Mouse (Mus musculus): Measurements from ENCODE around the gene Ier5. TPM values are rescaled to one million over a fixed set of nuclear protein-coding genes. Genes with fewer than 3 reads are reported as not detected.

Gene Ier5
- polyA plus RNA-seq, 1 experiment, result 18.8 TPM

DNA sequence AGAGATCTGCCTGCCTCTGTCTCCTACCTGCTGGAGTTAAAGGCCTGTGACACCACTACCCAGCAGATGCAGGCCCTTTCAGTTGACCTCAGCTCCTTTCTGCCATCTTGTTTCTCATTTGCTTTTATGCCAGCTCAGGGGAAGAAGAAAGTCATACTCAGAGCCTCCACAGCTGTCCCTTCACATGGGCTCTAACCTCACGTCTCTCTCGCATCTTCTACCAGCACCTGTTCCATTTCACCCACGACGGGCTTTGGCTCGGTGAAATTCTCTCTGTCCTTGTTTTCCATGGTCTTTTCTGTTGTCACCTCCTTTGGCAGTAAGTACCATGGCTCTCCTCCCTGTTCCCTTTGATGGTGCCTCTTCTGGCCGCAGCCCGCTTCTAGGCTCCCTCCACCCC, 9.1 kb downstream of the Ier5 start:
- no peak overlapping the region for H3K4me3 ChIP-seq (replicated peaks; ENCODE audit: control insufficient read depth, low read depth, low read length)
- 93% methylated on average over 7 of the region's 7 CpGs for WGBS
- peak overlapping the region; percentile 34; the same call in 1 of the 2 replicates for H3K27ac ChIP-seq (ENCODE audit: control insufficient read depth, insufficient read depth, low read depth, low read length, poor library complexity)
- H3K4me1 ChIP-seq (ENCODE audit: control insufficient read depth, insufficient read depth, low read length), result peaks cover 4% of the 10 kb centered on the region; the same call in 1 of the 2 replicates
- no peak for TF ChIP-seq CTCF (IDR thresholded peaks at IDR 0.05; ENCODE audit: control insufficient read depth, insufficient read depth, low read length)
- no peak for TF ChIP-seq POLR2A (IDR thresholded peaks at IDR 0.05; ENCODE audit: borderline replicate concordance, control insufficient read depth, low read depth, low read length)

DNA sequence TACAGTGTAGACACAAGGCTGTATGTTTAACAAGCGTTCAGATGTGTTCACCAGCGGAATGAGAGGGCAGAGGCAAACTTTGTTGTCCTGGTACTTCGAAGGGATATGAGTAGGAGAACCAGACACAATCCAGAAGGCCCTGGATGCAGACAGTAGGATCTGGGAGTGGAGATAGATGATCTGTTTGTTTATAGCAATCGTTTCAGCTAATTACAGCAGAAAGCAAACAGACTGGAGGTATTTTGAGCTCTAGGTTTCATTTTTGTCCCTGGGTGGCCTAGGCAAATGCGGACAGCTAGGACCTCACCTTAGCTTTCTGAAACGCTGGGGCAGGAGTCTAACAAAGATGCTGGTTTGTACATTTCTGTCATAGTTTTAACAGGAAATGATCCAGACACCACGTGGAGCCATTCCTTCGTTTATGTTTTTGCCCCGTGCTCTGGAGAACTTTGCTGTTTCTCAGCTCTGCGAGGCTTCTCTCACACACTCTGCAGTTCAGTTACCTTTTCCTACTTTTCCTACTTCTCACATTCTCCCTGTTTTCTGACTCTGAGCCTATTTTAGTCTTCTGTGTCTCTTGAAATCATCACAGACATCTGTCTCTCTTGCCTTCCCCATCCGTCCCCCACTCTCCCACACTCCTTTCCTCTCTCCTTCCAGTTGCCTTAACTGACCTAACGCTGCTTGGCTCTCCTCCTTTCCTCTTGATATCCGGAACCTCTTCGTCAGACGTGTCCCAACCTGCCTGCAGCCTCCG, 10.4 kb downstream of the Ier5 start:
- H3K4me1 ChIP-seq (ENCODE audit: control insufficient read depth, insufficient read depth, low read length), result peaks cover 4% of the 10 kb centered on the region; the same call in 1 of the 2 replicates

DNA sequence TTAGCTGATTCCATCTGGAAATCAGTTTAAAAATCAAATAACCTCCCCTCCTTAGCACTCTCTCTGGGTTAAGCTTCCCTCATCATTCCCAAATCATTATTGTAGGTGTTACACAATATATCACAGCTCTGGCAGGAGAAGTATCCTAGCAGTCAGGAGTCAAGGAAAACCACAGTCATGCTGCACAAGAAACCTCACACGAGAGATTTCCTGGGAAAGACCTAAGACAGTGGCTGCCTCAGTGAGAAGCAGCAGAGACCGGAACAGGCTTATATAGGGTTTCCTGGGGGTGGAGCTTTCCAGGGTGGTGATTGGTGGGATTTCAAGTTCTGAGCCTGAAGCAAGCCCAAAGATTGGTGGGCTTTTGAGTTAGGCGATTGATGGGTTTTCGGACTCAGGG, 11.4 kb downstream of the Ier5 start:
- H3K4me1 ChIP-seq (ENCODE audit: control insufficient read depth, insufficient read depth, low read length), result peaks cover 2% of the 10 kb centered on the region; the same call in 1 of the 2 replicates
- H3K27ac ChIP-seq (ENCODE audit: control insufficient read depth, insufficient read depth, low read depth, low read length, poor library complexity), result no peak overlapping the region
- 85% methylated on average over 4 of the region's 4 CpGs for WGBS
- TF ChIP-seq POLR2A (IDR thresholded peaks at IDR 0.05; ENCODE audit: borderline replicate concordance, control insufficient read depth, low read depth, low read length) (no peak), CTCF (IDR thresholded peaks at IDR 0.05; ENCODE audit: control insufficient read depth, insufficient read depth, low read length) (no peak)
- no peak overlapping the region for H3K4me3 ChIP-seq (replicated peaks; ENCODE audit: control insufficient read depth, low read depth, low read length)

More for the DNA sequence above, 10.4 kb downstream of the Ier5 start:
- TF ChIP-seq CTCF (IDR thresholded peaks at IDR 0.05; ENCODE audit: control insufficient read depth, insufficient read depth, low read length) (no peak), POLR2A (IDR thresholded peaks at IDR 0.05; ENCODE audit: borderline replicate concordance, control insufficient read depth, low read depth, low read length) (no peak)
- H3K4me3 ChIP-seq (replicated peaks; ENCODE audit: control insufficient read depth, low read depth, low read length), result no peak overlapping the region
- no peak overlapping the region for H3K27ac ChIP-seq (ENCODE audit: control insufficient read depth, insufficient read depth, low read depth, low read length, poor library complexity)
- 68% methylated on average over 16 of the region's 16 CpGs for WGBS

DNA sequence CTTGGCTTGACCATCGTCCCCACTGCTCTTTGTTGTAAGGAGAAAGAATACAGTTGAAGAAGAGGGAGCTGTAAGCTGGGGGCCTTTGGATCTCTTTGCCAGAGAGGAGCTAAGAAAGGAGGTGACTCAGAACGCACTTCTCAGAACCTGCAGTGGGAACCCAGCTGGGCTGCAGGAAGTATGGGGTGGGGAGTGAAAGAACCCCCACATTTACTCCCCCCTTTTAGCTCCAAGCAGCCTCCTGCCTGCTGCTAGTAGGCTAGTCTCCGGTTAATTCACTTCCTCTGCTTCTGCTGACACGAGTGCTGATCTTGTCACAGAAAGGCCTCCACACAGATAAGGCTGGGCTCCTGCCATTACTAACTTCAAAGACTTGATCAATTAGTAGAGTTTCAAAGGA, 12.5 kb downstream of the Ier5 start:
- TF ChIP-seq CTCF (IDR thresholded peaks at IDR 0.05; ENCODE audit: control insufficient read depth, insufficient read depth, low read length) (no peak), POLR2A (IDR thresholded peaks at IDR 0.05; ENCODE audit: borderline replicate concordance, control insufficient read depth, low read depth, low read length) (no peak)
- Histone ChIP-seq H3K4me1 (ENCODE audit: control insufficient read depth, insufficient read depth, low read length) (no peaks in the 10 kb centered on the region; the same call in 1 of the 2 replicates), H3K27ac (ENCODE audit: control insufficient read depth, insufficient read depth, low read depth, low read length, poor library complexity) (no peak overlapping the region), H3K4me3 (replicated peaks; ENCODE audit: control insufficient read depth, low read depth, low read length) (no peak overlapping the region)
- 3% methylated on average over 4 of the region's 4 CpGs for WGBS

DNA sequence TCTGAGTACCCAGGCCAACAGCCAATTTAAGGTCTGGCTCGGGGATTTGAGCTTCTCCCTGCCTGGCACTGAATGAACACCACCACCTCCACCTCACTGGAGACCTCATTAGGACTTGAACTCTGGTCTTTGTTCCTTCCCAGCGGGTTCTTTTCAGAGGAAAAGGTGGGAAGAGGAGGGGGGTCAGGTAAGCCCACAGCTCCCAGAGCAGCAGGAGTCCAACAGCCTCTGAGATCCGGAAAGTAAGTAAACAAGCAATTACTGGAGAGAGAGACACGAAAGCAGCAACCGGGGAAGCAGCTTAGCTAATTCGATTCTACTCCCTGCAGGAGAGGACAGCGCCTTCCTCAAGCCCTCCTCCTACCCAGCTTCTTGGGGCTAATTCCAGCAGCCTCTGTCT, 13.0 kb downstream of the Ier5 start:
- WGBS, result 48% methylated on average over 7 of the region's 7 CpGs
- TF ChIP-seq CTCF (IDR thresholded peaks at IDR 0.05; ENCODE audit: control insufficient read depth, insufficient read depth, low read length) (no peak), POLR2A (IDR thresholded peaks at IDR 0.05; ENCODE audit: borderline replicate concordance, control insufficient read depth, low read depth, low read length) (no peak)
- Histone ChIP-seq H3K4me3 (replicated peaks; ENCODE audit: control insufficient read depth, low read depth, low read length) (no peak overlapping the region), H3K27ac (ENCODE audit: control insufficient read depth, insufficient read depth, low read depth, low read length, poor library complexity) (no peak overlapping the region), H3K4me1 (ENCODE audit: control insufficient read depth, insufficient read depth, low read length) (no peaks in the 10 kb centered on the region; the same call in 1 of the 2 replicates)

DNA sequence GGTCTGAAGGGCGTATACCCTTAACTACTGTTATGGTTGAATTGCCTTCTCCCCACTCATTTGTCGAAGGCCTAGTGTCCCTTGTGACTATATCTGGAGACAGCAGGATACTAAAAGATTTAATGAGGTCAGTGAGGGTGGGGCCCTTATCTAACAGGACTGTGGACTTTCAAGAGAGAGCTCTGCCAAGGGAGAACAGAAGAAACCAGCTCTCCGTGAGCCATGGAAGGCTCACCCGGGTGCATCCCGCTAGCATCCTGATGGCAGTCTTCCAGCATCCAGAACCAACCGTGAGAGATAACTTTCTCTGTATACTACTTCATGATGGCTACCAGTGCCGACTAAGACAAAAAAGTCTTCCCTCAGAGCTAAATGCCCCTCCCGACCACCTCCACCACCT, 14.6 kb downstream of the Ier5 start:
- Histone ChIP-seq H3K27ac (ENCODE audit: control insufficient read depth, insufficient read depth, low read depth, low read length, poor library complexity) (no peak overlapping the region), H3K4me1 (ENCODE audit: control insufficient read depth, insufficient read depth, low read length) (no peaks in the 10 kb centered on the region; the same call in 1 of the 2 replicates)

DNA sequence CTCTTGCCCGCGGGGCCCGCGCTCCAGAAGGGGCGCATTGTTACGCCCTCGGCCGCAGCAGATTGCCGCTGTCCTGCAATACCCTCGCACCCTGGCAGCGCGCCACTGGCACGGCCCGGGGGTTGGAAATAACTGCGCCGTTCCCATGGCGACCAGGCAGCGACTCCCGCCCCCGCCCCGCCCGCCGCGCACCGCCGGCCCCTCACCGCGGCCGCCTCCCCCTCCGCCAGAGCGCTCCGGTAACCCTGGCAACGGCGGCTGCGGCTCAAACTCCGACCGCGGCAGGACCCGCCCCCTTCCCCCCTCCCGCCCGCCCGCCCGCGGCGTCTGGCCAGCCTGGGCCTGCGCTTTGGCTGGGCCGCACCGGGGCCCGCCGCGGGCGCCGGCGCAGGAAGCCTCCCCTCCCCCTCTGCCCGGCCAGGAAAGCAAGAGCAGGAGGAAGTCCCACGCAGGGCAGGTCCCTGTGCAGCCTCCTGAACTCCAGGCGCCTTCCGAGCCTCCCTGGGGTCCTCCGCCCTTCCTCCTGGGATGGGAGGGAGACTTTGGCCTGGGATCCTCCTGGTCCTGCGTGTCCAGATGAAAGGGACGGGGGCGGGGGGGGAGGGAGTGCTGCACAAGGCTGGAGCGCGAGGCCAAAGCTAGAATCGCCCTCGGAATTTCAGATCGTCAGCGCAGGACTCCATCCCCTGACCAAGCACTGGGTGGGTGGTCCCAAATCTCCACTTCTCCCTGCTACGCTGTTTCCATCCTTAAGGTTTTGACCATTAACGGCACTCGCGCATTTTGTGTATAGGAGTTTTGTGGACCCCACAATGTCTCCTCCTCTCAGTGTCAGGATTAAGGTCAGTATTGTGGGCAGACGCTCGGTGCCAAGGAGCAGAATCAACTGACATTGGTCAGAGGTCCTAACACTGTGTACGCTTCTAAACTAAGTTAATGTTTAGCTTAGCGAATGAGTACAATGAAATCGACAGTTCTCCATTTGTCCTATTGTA, 15.9 kb downstream of the Ier5 start:
- Histone ChIP-seq H3K27ac (ENCODE audit: control insufficient read depth, insufficient read depth, low read depth, low read length, poor library complexity) (peak overlapping the region; percentile 70), H3K4me1 (ENCODE audit: control insufficient read depth, insufficient read depth, low read length) (no peaks in the 10 kb centered on the region; the same call in 1 of the 2 replicates), H3K4me3 (replicated peaks; ENCODE audit: control insufficient read depth, low read depth, low read length) (peak overlapping the region; percentile 66)
- WGBS, result 4% methylated on average over 76 of the region's 77 CpGs
- TF ChIP-seq CTCF (IDR thresholded peaks at IDR 0.05; ENCODE audit: control insufficient read depth, insufficient read depth, low read length), result no peak
- TF ChIP-seq POLR2A (IDR thresholded peaks at IDR 0.05; ENCODE audit: borderline replicate concordance, control insufficient read depth, low read depth, low read length), result peak; percentile 73; the same call in 1 of the 2 replicates

More for the DNA sequence above, 14.6 kb downstream of the Ier5 start:
- 71% methylated on average over 8 of the region's 8 CpGs for WGBS
- H3K4me3 ChIP-seq (replicated peaks; ENCODE audit: control insufficient read depth, low read depth, low read length), result no peak overlapping the region
- TF ChIP-seq CTCF (IDR thresholded peaks at IDR 0.05; ENCODE audit: control insufficient read depth, insufficient read depth, low read length) (no peak), POLR2A (IDR thresholded peaks at IDR 0.05; ENCODE audit: borderline replicate concordance, control insufficient read depth, low read depth, low read length) (no peak)

DNA sequence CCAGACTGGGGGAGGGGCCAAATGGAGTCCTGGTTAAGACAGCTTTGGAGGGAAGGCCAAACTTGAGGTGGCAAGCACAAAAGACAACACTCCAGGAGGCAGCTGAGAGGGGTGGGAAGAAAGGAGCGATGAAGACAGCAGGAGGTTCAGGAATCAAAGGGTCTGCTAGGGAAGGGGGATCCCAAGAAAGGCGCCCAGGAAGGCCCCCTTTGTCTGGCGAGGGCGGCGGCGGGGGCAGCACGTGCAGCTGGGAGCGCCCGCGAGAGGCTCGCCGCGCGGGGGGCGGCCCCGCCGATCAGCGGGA, 16.5 kb downstream of the Ier5 start:
- peak overlapping the region; percentile 66 for H3K4me3 ChIP-seq (replicated peaks; ENCODE audit: control insufficient read depth, low read depth, low read length)
- WGBS, result under 1% methylated on average over 18 of the region's 18 CpGs
- TF ChIP-seq CTCF (IDR thresholded peaks at IDR 0.05; ENCODE audit: control insufficient read depth, insufficient read depth, low read length), result no peak
- TF ChIP-seq POLR2A (IDR thresholded peaks at IDR 0.05; ENCODE audit: borderline replicate concordance, control insufficient read depth, low read depth, low read length), result no peak
- peak overlapping the region; percentile 66 for H3K27ac ChIP-seq (ENCODE audit: control insufficient read depth, insufficient read depth, low read depth, low read length, poor library complexity)
- H3K4me1 ChIP-seq (ENCODE audit: control insufficient read depth, insufficient read depth, low read length), result no peaks in the 10 kb centered on the region; the same call in 1 of the 2 replicates

Measured in bone marrow, adult 2 months (tissue).